Comparison of ENCODE assay signal across 22 mouse cellular contexts in genomic region chr10:8986339-8986738, GRCm38 (mm10).
"Had no signal": no experiment of that assay in that cellular context is flagged by ENCODE, and none has a peak within 500 bp of the region (broad histone marks: within the 10 kb centered on the region; RNA-seq: fewer than 3 reads in every experiment).

No protein-coding gene starts in this region.

- DNase-seq: kidney, adult 2 months; kidney, postnatal 25 days; layer of hippocampus, postnatal 36 days; liver; lung, adult 18-20 months; lung, postnatal 10 days; lung, postnatal 4 days; right cerebral cortex, adult 18-20 months; right cerebral cortex, postnatal 25 days; spleen, adult 18-20 months; thymus, adult 18-20 months; thymus, postnatal 36 days had no signal

- H3K9ac ChIP-seq: limb, embryonic 13.5 days; liver, embryonic 12.5 days; liver, embryonic 15.5 days; lung, embryonic 15.5 days; neural tube, embryonic 12.5 days; neural tube, embryonic 15.5 days had no signal

- H3K4me1 ChIP-seq: limb, embryonic 10.5 days; limb, embryonic 13.5 days; liver, embryonic 12.5 days; liver, embryonic 15.5 days; lung, embryonic 15.5 days; neural tube, embryonic 15.5 days had no signal

- H3K27me3 ChIP-seq: limb, embryonic 13.5 days; liver, embryonic 12.5 days; liver, embryonic 15.5 days; lung, embryonic 15.5 days; neural tube, embryonic 12.5 days; neural tube, embryonic 15.5 days had no signal

- H3K4me2 ChIP-seq: limb, embryonic 13.5 days; liver, embryonic 12.5 days; liver, embryonic 15.5 days; lung, embryonic 15.5 days; neural tube, embryonic 12.5 days; neural tube, embryonic 15.5 days had no signal

- ATAC-seq: intestine, postnatal 0 days; liver, embryonic 12.5 days had no signal

- H3K9me3 ChIP-seq: limb, embryonic 10.5 days; limb, embryonic 13.5 days; liver, embryonic 12.5 days; liver, embryonic 15.5 days; lung, embryonic 15.5 days; neural tube, embryonic 12.5 days; neural tube, embryonic 15.5 days had no signal

- H3K27ac ChIP-seq: kidney, postnatal 0 days; layer of hippocampus, adult 2 months; limb, embryonic 10.5 days; limb, embryonic 13.5 days; liver, embryonic 12.5 days; liver, embryonic 15.5 days; lung, embryonic 15.5 days; neural tube, embryonic 12.5 days; neural tube, embryonic 15.5 days had no signal

- H3K36me3 ChIP-seq: limb, embryonic 10.5 days; limb, embryonic 13.5 days; liver, embryonic 12.5 days; liver, embryonic 15.5 days; lung, embryonic 15.5 days; neural tube, embryonic 12.5 days; neural tube, embryonic 15.5 days had no signal

- H3K4me3 ChIP-seq: layer of hippocampus, adult 2 months; limb, embryonic 10.5 days; limb, embryonic 13.5 days; liver, embryonic 12.5 days; liver, embryonic 15.5 days; lung, embryonic 15.5 days; neural tube, embryonic 12.5 days; neural tube, embryonic 15.5 days had no signal
